Mouse (Mus musculus): ENCODE results near the gene Nup133. TPM values are rescaled to one million over a fixed set of nuclear protein-coding genes. Genes with fewer than 3 reads are reported as not detected.

Gene Nup133
- polyA plus RNA-seq (2011; ENCODE audit: insufficient read depth, insufficient read length, low replicate concordance, missing spikeins) = 7.5 and 13.5 TPM in 2 replicates

GRCm38 (mm10) chr8:123948942-123949685, at the start of gene Nup133:
Gene Nup133 (minus strand): TSS chr8:123949265.
- WGBS = under 1% methylated on average over 77 of the region's 77 CpGs
- H3K4me1 ChIP-seq (ENCODE audit: control insufficient read depth, insufficient read depth, low read length) = peaks cover 1% of the 10 kb centered on the region; the same call in 1 of the 2 replicates
- TF ChIP-seq POLR2A (IDR thresholded peaks at IDR 0.05; ENCODE audit: borderline replicate concordance, control insufficient read depth, low read depth, low read length) (peak; percentile 33; the same call in 1 of the 2 replicates), CTCF (IDR thresholded peaks at IDR 0.05; ENCODE audit: control insufficient read depth, insufficient read depth, low read length) (no peak)
- peak within 1 kb of the TSS; percentile 89 for H3K4me3 ChIP-seq (replicated peaks; ENCODE audit: control insufficient read depth, low read depth, low read length)
- H3K27ac ChIP-seq (ENCODE audit: control insufficient read depth, insufficient read depth, low read depth, low read length, poor library complexity) = peak within 1 kb of the TSS; percentile 76

- Histone ChIP-seq H3K27ac (ENCODE audit: control insufficient read depth, insufficient read depth, low read depth, low read length, poor library complexity) (no peak overlapping the region), H3K4me1 (ENCODE audit: control insufficient read depth, insufficient read depth, low read length) (peaks cover 2% of the 10 kb centered on the region), H3K4me3 (replicated peaks; ENCODE audit: control insufficient read depth, low read depth, low read length) (no peak overlapping the region)
- TF ChIP-seq CTCF (IDR thresholded peaks at IDR 0.05; ENCODE audit: control insufficient read depth, insufficient read depth, low read length) = no peak
- no peak for TF ChIP-seq POLR2A (IDR thresholded peaks at IDR 0.05; ENCODE audit: borderline replicate concordance, control insufficient read depth, low read depth, low read length)
- WGBS = 91% methylated on average over 3 of the region's 3 CpGs
Observed at GRCm38 (mm10) chr8:123993997-123994396, 44.9 kb upstream of the Nup133 start.

GRCm38 (mm10) chr8:123993597-123993996, 44.5 kb upstream of the Nup133 start:
- H3K27ac ChIP-seq (ENCODE audit: control insufficient read depth, insufficient read depth, low read depth, low read length, poor library complexity) = no peak overlapping the region
- TF ChIP-seq CTCF (IDR thresholded peaks at IDR 0.05; ENCODE audit: control insufficient read depth, insufficient read depth, low read length) = no peak
- no peak for TF ChIP-seq POLR2A (IDR thresholded peaks at IDR 0.05; ENCODE audit: borderline replicate concordance, control insufficient read depth, low read depth, low read length)
- 89% methylated on average over 5 of the region's 5 CpGs for WGBS
- no peak overlapping the region for H3K4me3 ChIP-seq (replicated peaks; ENCODE audit: control insufficient read depth, low read depth, low read length)
- H3K4me1 ChIP-seq (ENCODE audit: control insufficient read depth, insufficient read depth, low read length) = peaks cover 2% of the 10 kb centered on the region

GRCm38 (mm10) chr8:123992587-123992986, 43.5 kb upstream of the Nup133 start:
- no peak overlapping the region for H3K27ac ChIP-seq (ENCODE audit: control insufficient read depth, insufficient read depth, low read depth, low read length, poor library complexity)
- peaks cover 2% of the 10 kb centered on the region for H3K4me1 ChIP-seq (ENCODE audit: control insufficient read depth, insufficient read depth, low read length)
- no peak overlapping the region for H3K4me3 ChIP-seq (replicated peaks; ENCODE audit: control insufficient read depth, low read depth, low read length)
- WGBS = 82% methylated on average over 8 of the region's 8 CpGs
- TF ChIP-seq POLR2A (IDR thresholded peaks at IDR 0.05; ENCODE audit: borderline replicate concordance, control insufficient read depth, low read depth, low read length) (no peak), CTCF (IDR thresholded peaks at IDR 0.05; ENCODE audit: control insufficient read depth, insufficient read depth, low read length) (peak; percentile 67)

GRCm38 (mm10) chr8:123990277-123991049, 41.4 kb upstream of the Nup133 start:
- H3K27ac ChIP-seq (ENCODE audit: control insufficient read depth, insufficient read depth, low read depth, low read length, poor library complexity) = peak overlapping the region; percentile 57
- no peak for TF ChIP-seq POLR2A (IDR thresholded peaks at IDR 0.05; ENCODE audit: borderline replicate concordance, control insufficient read depth, low read depth, low read length)
- no peak for TF ChIP-seq CTCF (IDR thresholded peaks at IDR 0.05; ENCODE audit: control insufficient read depth, insufficient read depth, low read length)
- peaks cover 2% of the 10 kb centered on the region for H3K4me1 ChIP-seq (ENCODE audit: control insufficient read depth, insufficient read depth, low read length)
- peak overlapping the region; percentile 8 for H3K4me3 ChIP-seq (replicated peaks; ENCODE audit: control insufficient read depth, low read depth, low read length)
- 64% methylated on average over 13 of the region's 13 CpGs for WGBS

- Histone ChIP-seq H3K4me3 (replicated peaks; ENCODE audit: control insufficient read depth, low read depth, low read length) (peak overlapping the region; percentile 5), H3K4me1 (ENCODE audit: control insufficient read depth, insufficient read depth, low read length) (peaks cover 2% of the 10 kb centered on the region), H3K27ac (ENCODE audit: control insufficient read depth, insufficient read depth, low read depth, low read length, poor library complexity) (peak overlapping the region; percentile 94)
- 46% methylated on average over 7 of the region's 7 CpGs for WGBS
- TF ChIP-seq POLR2A (IDR thresholded peaks at IDR 0.05; ENCODE audit: borderline replicate concordance, control insufficient read depth, low read depth, low read length) = no peak
- no peak for TF ChIP-seq CTCF (IDR thresholded peaks at IDR 0.05; ENCODE audit: control insufficient read depth, insufficient read depth, low read length)
Observed at GRCm38 (mm10) chr8:123989128-123989527, 40.1 kb upstream of the Nup133 start.

- WGBS = 19% methylated on average over 6 of the region's 6 CpGs
- no peak overlapping the region for H3K4me3 ChIP-seq (replicated peaks; ENCODE audit: control insufficient read depth, low read depth, low read length)
- TF ChIP-seq CTCF (IDR thresholded peaks at IDR 0.05; ENCODE audit: control insufficient read depth, insufficient read depth, low read length) (no peak), POLR2A (IDR thresholded peaks at IDR 0.05; ENCODE audit: borderline replicate concordance, control insufficient read depth, low read depth, low read length) (0 out of 2 replicates have a peak, but pooled peaks have one; percentile 40)
- peaks cover 2% of the 10 kb centered on the region for H3K4me1 ChIP-seq (ENCODE audit: control insufficient read depth, insufficient read depth, low read length)
- H3K27ac ChIP-seq (ENCODE audit: control insufficient read depth, insufficient read depth, low read depth, low read length, poor library complexity) = peak overlapping the region; percentile 94
Observed at GRCm38 (mm10) chr8:123988605-123989038, 39.6 kb upstream of the Nup133 start.

Data from bone marrow, adult 2 months (tissue).